Mouse (Mus musculus) forebrain, postnatal 0 days (tissue): ENCODE measurements at regions not wholly inside any gene's neighbourhood (a gene's known extent, or its start where the extent isn't known, plus 50 kb on each side); places are given as distances from the start of the nearest gene placed in this dataset.

Source experiments
- ATAC-seq: fragments of 200-750 bp; cut with Nextera tagmentation; 2 replicates; pipeline ENCODE4 v1.8.0; 2017; ENCODE audit warnings: mild to moderate bottlenecking, moderate library complexity
- DNase-seq: peaks from one replicate; pipeline ENCODE4 v3.0.0-alpha.2; 2015
- H3K27ac ChIP-seq: fragments of 300-500 bp; sonication (generic); 2 replicates; pipeline ENCODE4 v1.5.1; 2014; ENCODE audit warnings: low read depth, mild to moderate bottlenecking, antibody characterized with exemption, low read length, moderate library complexity, mixed read lengths
- H3K27me3 ChIP-seq: fragments of 300-500 bp; sonication (generic); 2 replicates; pipeline ENCODE4 v1.6.1; 2014; ENCODE audit warnings: mild to moderate bottlenecking, low read length, mixed read lengths; ENCODE audit not compliant: insufficient read depth
- H3K36me3 ChIP-seq: fragments of 300-500 bp; sonication (generic); 2 replicates; pipeline ENCODE4 v1.6.1; 2014; ENCODE audit warnings: mild to moderate bottlenecking, moderate library complexity; ENCODE audit not compliant: insufficient read depth
- H3K4me1 ChIP-seq: fragments of 300-500 bp; sonication (generic); 2 replicates; pipeline ENCODE4 v1.6.1; 2014; ENCODE audit warnings: antibody characterized with exemption; ENCODE audit not compliant: insufficient read depth
- H3K4me2 ChIP-seq: fragments of 300-500 bp; sonication (generic); 2 replicates; pipeline ENCODE4 v1.6.1; 2014; ENCODE audit warnings: low read depth, mild to moderate bottlenecking, moderate library complexity
- H3K4me3 ChIP-seq: fragments of 300-500 bp; sonication (generic); 2 replicates; pipeline ENCODE4 v1.5.1; 2014; ENCODE audit warnings: low read depth, low read length, mixed read lengths
- H3K9ac ChIP-seq: fragments of 300-500 bp; sonication (generic); 2 replicates; pipeline ENCODE4 v1.6.1; 2014; ENCODE audit warnings: mild to moderate bottlenecking
- H3K9me3 ChIP-seq: fragments of 300-500 bp; sonication (generic); 2 replicates; pipeline ENCODE4 v1.6.1; 2016; ENCODE audit warnings: low read length
- CTCF ChIP-seq: sonication (generic); IDR thresholded peaks from 2 replicates; pipeline ENCODE4 v1.5.1; 2016; ENCODE audit warnings: antibody characterized with exemption, control low read depth, low read depth
- WGBS: fragments of 180-500 bp; shearing (Covaris S2); extraction: QIAGEN DNeasy Blood & Tissue Kit; methylation state at CpG from one replicate; pipeline ENCODE4 v1.1.7; 2014; 5-methylcytosine and 5-hydroxymethylcytosine counted together

DNA sequence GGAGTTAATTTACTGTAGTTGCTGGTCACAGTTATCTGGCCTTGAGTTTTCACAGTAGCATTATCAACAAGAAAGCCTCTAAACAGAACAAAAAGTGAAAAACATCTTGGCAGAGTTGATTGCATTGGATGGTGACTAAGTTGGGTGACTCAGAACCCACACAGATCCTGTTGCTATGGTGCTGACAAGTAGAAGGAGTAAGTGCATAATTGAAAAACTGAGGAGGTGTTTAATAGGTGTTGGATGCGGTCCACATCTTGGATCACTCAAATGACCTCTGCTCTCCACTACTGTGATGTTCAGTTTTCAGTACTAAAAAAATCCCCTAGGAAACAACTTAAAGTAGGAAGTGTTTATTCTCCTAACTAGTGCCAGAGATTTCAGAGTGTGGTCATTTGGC, 280.3 kb downstream of the Slc16a7 start:
- Histone ChIP-seq H3K4me2 (no peak overlapping the region), H3K27me3 (no peaks in the 10 kb centered on the region), H3K36me3 (no peaks in the 10 kb centered on the region), H3K9me3 (no peaks in the 10 kb centered on the region), H3K4me1 (no peaks in the 10 kb centered on the region), H3K27ac (no peak overlapping the region), H3K4me3 (no peak overlapping the region), H3K9ac (no peak overlapping the region)
- ATAC-seq (no peak), DNase-seq (no peak)
- no peak for TF ChIP-seq CTCF
- 80% methylated on average over 1 of the region's 1 CpGs for WGBS

DNA sequence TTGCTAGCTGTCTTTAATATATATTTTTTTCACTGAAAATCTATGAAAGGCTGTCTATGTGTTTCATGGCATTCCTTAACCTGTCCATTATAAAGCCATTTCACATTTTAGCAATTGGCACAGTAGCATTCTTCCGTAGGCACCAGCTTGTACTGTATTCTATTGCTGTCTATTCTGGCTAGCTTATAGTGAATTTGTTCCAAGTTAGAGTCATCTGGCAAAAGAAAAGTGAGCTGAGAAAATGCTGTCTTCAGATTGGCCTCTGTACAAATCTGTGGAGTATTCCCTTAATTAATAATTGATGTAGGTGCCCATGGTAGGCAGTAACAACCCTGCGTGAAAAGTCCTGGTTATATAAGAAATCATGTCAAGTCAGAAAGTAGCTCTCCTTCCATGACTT, 304.3 kb downstream of the Slc16a7 start:
- Histone ChIP-seq H3K4me1 (no peaks in the 10 kb centered on the region), H3K4me3 (no peak overlapping the region), H3K4me2 (no peak overlapping the region), H3K27ac (no peak overlapping the region), H3K27me3 (no peaks in the 10 kb centered on the region), H3K9ac (no peak overlapping the region), H3K9me3 (no peaks in the 10 kb centered on the region), H3K36me3 (no peaks in the 10 kb centered on the region)
- 70% methylated on average over 2 of the region's 2 CpGs for WGBS
- DNase-seq (peak; percentile 9), ATAC-seq (no peak)
- no peak for TF ChIP-seq CTCF

DNA sequence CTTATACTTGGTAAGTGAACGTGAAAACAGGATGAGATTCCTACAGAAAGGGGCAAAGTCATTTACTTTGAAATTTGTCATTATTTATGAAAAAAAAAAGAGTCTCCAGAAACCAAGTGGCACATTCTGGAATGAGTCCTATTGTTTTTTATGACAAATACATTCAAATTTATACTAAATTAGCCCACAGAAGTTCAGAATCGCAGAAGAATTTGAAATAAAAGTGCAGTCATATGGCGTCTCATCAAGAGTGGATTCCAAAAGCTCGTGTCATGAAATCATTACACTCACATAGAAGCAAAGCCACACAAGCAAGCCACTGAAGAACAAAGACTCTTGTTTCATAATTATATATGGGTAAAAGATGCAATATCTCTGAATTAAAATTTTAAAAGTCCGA, 316.9 kb downstream of the Slc16a7 start:
- 61% methylated on average over 5 of the region's 5 CpGs for WGBS
- Histone ChIP-seq H3K27me3 (no peaks in the 10 kb centered on the region), H3K4me2 (no peak overlapping the region), H3K9me3 (no peaks in the 10 kb centered on the region), H3K9ac (no peak overlapping the region), H3K4me3 (no peak overlapping the region), H3K36me3 (no peaks in the 10 kb centered on the region), H3K4me1 (no peaks in the 10 kb centered on the region), H3K27ac (no peak overlapping the region)
- ATAC-seq, result no peak
- no peak for TF ChIP-seq CTCF
- DNase-seq, result peak; percentile 54

DNA sequence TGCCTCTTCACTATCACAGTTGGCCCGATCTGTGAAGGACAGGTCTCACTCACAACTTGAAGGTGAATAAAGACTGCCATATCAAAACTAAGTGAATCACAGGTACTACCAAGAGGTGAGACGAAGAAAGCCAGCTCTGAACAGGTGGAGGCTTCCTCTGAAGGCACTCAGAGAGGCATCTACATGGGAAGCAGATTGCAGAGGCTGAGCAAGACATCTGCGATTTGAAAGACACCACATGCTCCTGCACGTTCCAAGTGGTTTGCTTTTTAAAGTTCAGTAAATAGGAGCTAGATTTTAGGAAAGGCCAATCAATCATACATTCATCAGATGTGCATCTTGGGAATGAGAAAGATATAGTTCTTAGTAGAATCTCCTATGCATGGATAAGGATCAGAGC, 319.0 kb downstream of the Slc16a7 start:
- H3K9ac ChIP-seq, result no peak overlapping the region
- no peak for TF ChIP-seq CTCF
- no peak overlapping the region for H3K4me2 ChIP-seq
- H3K27ac ChIP-seq, result no peak overlapping the region
- no peaks in the 10 kb centered on the region for H3K4me1 ChIP-seq
- H3K9me3 ChIP-seq, result no peaks in the 10 kb centered on the region
- no peak for ATAC-seq
- 75% methylated on average over 4 of the region's 4 CpGs for WGBS
- no peaks in the 10 kb centered on the region for H3K27me3 ChIP-seq
- H3K4me3 ChIP-seq, result no peak overlapping the region
- H3K36me3 ChIP-seq, result no peaks in the 10 kb centered on the region
- peak; percentile 17 for DNase-seq

GRCm38 (mm10) chr10:125039290-125039689, 350.0 kb downstream of the Slc16a7 start:
- Histone ChIP-seq H3K4me1 (no peaks in the 10 kb centered on the region), H3K27ac (no peak overlapping the region), H3K9ac (no peak overlapping the region), H3K4me3 (no peak overlapping the region), H3K36me3 (no peaks in the 10 kb centered on the region), H3K4me2 (no peak overlapping the region), H3K9me3 (no peaks in the 10 kb centered on the region), H3K27me3 (no peaks in the 10 kb centered on the region)
- no peak for TF ChIP-seq CTCF
- DNase-seq, result no peak
- no peak for ATAC-seq
- WGBS, result 86% methylated on average over 3 of the region's 3 CpGs

DNA sequence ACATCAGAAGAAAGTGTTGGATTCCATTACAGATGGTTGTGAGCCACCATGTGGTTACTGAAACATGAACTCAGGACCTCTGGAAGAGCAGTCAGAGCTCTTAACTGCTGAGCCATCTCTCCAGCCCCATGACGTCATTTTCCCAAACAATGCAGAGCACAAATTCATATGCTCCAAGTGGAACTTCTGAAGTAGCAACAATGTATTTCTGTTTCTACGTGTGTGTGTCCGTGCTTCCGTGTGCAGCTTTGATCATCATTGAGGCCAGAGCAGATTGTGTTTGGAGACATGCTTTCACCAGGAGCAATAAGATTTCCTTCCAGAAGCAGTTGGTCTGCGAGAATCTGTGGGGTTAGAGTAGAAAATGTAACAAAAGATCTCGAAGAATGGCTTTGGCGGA, 353.6 kb downstream of the Slc16a7 start:
- H3K9ac ChIP-seq, result no peak overlapping the region
- H3K4me3 ChIP-seq, result no peak overlapping the region
- H3K36me3 ChIP-seq, result no peaks in the 10 kb centered on the region
- DNase-seq (no peak), ATAC-seq (no peak)
- TF ChIP-seq CTCF, result no peak
- H3K4me1 ChIP-seq, result no peaks in the 10 kb centered on the region
- H3K27me3 ChIP-seq, result no peaks in the 10 kb centered on the region
- 68% methylated on average over 7 of the region's 7 CpGs for WGBS
- H3K27ac ChIP-seq, result no peak overlapping the region
- H3K9me3 ChIP-seq, result no peaks in the 10 kb centered on the region
- H3K4me2 ChIP-seq, result no peak overlapping the region

DNA sequence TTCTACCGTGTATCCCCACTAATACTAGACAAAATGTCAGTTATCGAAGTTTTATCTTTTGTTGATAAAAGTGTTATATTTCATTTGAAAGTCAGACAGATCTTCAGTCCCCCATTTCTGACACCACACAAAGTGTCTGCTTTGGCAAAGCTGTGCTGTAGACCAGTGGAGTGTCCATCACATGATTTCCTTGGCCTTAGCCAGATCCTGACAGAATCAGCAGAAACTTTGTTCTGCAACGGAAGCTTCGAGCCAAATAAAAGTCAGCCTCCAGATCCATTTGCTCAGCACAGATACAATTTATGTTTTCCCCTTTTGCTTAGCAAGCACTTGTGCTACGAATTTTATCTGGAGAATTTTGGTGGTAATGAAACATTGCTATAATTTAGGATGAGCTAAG, 360.9 kb downstream of the Slc16a7 start:
- peak; percentile 14 for DNase-seq
- H3K4me2 ChIP-seq, result no peak overlapping the region
- 0 out of 2 replicates have a peak, but pooled peaks cover 4% of the 10 kb centered on the region for H3K4me1 ChIP-seq
- no peak overlapping the region for H3K9ac ChIP-seq
- no peak for ATAC-seq
- H3K27ac ChIP-seq, result no peak overlapping the region
- no peaks in the 10 kb centered on the region for H3K36me3 ChIP-seq
- no peaks in the 10 kb centered on the region for H3K9me3 ChIP-seq
- no peak overlapping the region for H3K4me3 ChIP-seq
- H3K27me3 ChIP-seq, result no peaks in the 10 kb centered on the region
- no peak for TF ChIP-seq CTCF
- WGBS, result 73% methylated on average over 5 of the region's 5 CpGs

DNA sequence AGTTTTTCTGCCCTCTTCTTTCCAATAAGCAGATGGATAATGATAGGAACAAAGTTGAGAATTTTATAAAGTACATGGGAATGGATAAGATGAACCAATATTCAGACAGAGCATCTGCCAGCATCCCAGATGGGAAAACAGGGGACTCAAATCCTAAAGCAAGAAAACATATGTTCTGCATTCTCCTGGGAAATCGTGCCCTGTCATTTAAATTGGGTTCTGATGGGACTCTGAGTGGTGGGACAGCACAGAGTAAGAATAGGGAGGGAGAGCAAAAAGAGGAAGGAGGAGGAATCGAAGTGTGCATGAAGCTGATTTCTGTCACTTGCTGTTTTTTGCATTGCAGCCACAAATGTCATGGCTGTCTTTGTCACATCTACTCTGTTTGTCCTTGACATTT, 362.4 kb downstream of the Slc16a7 start:
- H3K27ac ChIP-seq, result no peak overlapping the region
- ATAC-seq (no peak; the same call in 1 of the 2 replicates), DNase-seq (peak; percentile 48)
- no peaks in the 10 kb centered on the region for H3K27me3 ChIP-seq
- no peak overlapping the region for H3K9ac ChIP-seq
- no peaks in the 10 kb centered on the region for H3K9me3 ChIP-seq
- 0 out of 2 replicates have a peak, but pooled peaks cover 4% of the 10 kb centered on the region for H3K4me1 ChIP-seq
- no peaks in the 10 kb centered on the region for H3K36me3 ChIP-seq
- 39% methylated on average over 2 of the region's 2 CpGs for WGBS
- H3K4me2 ChIP-seq, result no peak overlapping the region
- H3K4me3 ChIP-seq, result no peak overlapping the region
- no peak for TF ChIP-seq CTCF
